Mouse (Mus musculus) stomach, embryonic 14.5 days (tissue): ENCODE measurements around the gene Clec4n. TPM values are rescaled to one million over a fixed set of nuclear protein-coding genes. Genes with fewer than 3 reads are reported as not detected.
"Not testable (repeated sequence)": the region's sequence is repeated elsewhere in the genome, so short reads cannot be mapped to it uniquely, and the experiment has no call there.

Experiments
- ATAC-seq: fragments of 200-750 bp; cut with Nextera tagmentation; 2 replicates; pipeline ENCODE4 v1.8.0; 2017; ENCODE audit warnings: low read depth, moderate TSS enrichment; ENCODE audit not compliant: insufficient number of reproducible peaks, insufficient read depth, low FRiP score
- H3K27ac ChIP-seq: fragments of 300-500 bp; sonication (generic); 2 replicates; pipeline ENCODE4 v1.5.1; 2014; ENCODE audit warnings: mild to moderate bottlenecking, low read length, moderate library complexity, mixed read lengths
- H3K27me3 ChIP-seq: fragments of 300-500 bp; sonication (generic); 2 replicates; pipeline ENCODE4 v1.6.1; 2014; ENCODE audit warnings: low read length, control low read depth, mixed read lengths; ENCODE audit not compliant: control insufficient read depth, insufficient read depth
- H3K36me3 ChIP-seq: fragments of 300-500 bp; sonication (generic); 2 replicates; pipeline ENCODE4 v1.6.1; 2014; ENCODE audit warnings: mild to moderate bottlenecking, control low read depth, low read length, moderate library complexity, mixed read lengths; ENCODE audit not compliant: control insufficient read depth, insufficient read depth
- H3K4me1 ChIP-seq: fragments of 300-500 bp; sonication (generic); 2 replicates; pipeline ENCODE4 v1.6.1; 2014; ENCODE audit warnings: low read length, control low read depth, mixed read lengths; ENCODE audit not compliant: control insufficient read depth, insufficient read depth
- H3K4me2 ChIP-seq: fragments of 300-500 bp; sonication (generic); replicated peaks from 2 replicates; pipeline ENCODE4 v1.6.1; 2014; ENCODE audit warnings: low read depth, low read length, control low read depth
- H3K4me3 ChIP-seq: fragments of 300-500 bp; sonication (generic); 2 replicates; pipeline ENCODE4 v1.5.1; 2014; ENCODE audit warnings: low read depth, low read length, control low read depth
- H3K9ac ChIP-seq: fragments of 300-500 bp; sonication (generic); replicated peaks from 2 replicates; pipeline ENCODE4 v1.6.1; 2014; ENCODE audit warnings: low read depth, mild to moderate bottlenecking, control low read depth, low read length, moderate library complexity, mixed read lengths
- H3K9me3 ChIP-seq: fragments of 300-500 bp; sonication (generic); 2 replicates; pipeline ENCODE4 v1.6.1; 2016; ENCODE audit warnings: low read depth, low read length, control low read depth; ENCODE audit not compliant: control insufficient read depth
- WGBS: fragments of 180-500 bp; shearing (Covaris S2); extraction: QIAGEN DNeasy Blood & Tissue Kit; methylation state at CpG from one replicate; pipeline ENCODE4 v1.1.7; 2014; 5-methylcytosine and 5-hydroxymethylcytosine counted together
- polyA plus RNA-seq: library from polyadenylated mRNA; unstranded; fragments of >200 nt; fragmentation: Nextera tagmentation; extraction: Ambion mirVana; gene quantifications from 2 replicates; pipeline ENCODE4 v1.2.1, GENCODE M21; 2014

The Clec4n gene
- polyA plus RNA-seq: 2.8 and 3.3 TPM in 2 replicates

DNA sequence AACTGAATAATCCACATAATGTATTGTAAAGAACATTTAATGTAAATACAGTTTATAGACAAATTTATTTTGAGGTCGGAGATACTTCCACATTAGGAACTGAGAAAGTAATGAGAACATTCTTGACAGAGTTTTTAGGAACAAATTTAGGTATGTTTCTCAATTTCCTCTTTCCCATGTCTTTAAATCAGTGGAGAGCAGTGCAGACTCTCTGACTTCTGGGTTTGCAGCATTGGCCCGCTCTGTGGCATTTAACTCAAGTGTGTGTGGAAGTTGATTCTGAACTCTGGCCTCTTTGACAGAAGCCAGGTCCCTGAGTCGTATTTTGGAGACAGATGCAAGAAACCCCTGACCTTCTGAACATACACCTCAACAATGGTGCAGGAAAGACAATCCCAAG lies at the start of gene Clec4n:
Gene Clec4n, plus strand, starts transcription at position 200 of the 400 bp plus-strand sequence.
- ATAC-seq: no peak
- no peak within 1 kb of the TSS for H3K4me2 ChIP-seq
- no peaks in the 10 kb centered on the region for H3K9me3 ChIP-seq
- no peaks in the 10 kb centered on the region for H3K36me3 ChIP-seq
- no peaks in the 10 kb centered on the region for H3K4me1 ChIP-seq
- no peak within 1 kb of the TSS for H3K4me3 ChIP-seq
- H3K27ac ChIP-seq: no peak within 1 kb of the TSS
- H3K9ac ChIP-seq: no peak within 1 kb of the TSS
- no peaks in the 10 kb centered on the region for H3K27me3 ChIP-seq
- 61% methylated on average over 3 of the region's 3 CpGs for WGBS

DNA sequence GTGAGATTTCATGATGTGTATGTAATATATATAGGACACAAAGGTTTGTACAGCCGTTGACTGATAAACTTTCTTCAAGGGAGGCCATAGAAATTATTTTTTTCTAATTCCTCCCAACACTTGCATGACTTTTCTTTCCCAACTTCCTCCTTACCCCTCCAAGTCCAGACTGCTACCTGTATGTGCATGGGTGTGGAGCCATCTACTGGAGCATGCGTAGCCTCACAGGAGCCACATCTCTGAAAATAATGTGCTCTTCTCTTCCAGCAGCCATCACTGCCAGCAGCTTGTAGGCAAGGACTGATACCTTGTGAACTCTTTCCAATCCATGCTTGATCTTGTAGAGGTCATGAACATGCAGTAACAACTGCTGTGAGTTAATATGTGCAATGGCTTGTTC lies 44.8 kb upstream of the Clec4n start:
- not testable (repeated sequence) for H3K9ac ChIP-seq, H3K4me1 ChIP-seq, H3K27ac ChIP-seq, H3K4me3 ChIP-seq, H3K27me3 ChIP-seq, H3K9me3 ChIP-seq, H3K4me2 ChIP-seq, H3K36me3 ChIP-seq, ATAC-seq
- 75% methylated on average over 2 of the region's 2 CpGs for WGBS

DNA sequence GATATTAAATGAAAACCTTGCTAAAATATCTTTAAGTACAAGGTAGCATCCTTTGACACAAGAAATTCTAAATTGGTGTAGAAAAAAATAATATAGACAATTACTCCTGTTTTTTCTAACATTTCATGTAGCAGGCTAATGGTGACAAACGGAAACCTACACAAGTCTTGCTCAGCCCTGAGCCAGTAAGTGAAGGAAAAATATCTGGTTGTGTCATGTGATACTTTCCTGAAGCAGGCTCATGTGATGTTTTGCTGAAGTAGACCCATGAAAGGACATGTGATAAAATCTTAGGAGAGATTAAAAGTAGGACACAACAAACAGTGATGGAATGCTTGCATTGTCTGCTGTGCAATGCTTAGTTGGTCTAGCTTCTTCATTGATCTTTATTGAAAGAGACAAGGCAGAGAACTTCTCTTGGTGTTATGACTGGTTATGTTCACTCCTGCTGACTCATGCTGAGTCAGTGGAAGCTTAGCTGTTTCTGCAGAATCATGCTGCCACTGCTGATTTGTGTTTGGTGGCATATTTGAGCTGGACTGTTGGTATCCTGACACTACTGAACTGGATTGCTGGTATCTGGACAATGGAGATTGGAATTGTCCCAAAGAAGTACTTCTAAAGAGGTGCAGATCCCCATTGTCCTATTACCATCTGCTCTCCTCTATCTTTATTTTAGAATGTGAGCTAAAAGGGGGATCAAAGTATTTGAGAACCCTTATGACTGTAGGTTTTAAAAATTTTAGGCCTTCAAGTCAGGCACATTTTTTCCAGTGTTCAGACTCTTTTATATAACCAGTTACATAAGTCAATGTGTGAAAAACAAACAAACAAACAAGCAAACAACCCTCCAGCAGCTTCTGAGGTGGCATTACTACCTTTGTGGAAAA lies 22.2 kb upstream of the Clec4n start:
- ATAC-seq: no peak
- Histone ChIP-seq H3K4me2 (no peak overlapping the region), H3K9ac (no peak overlapping the region), H3K27me3 (no peaks in the 10 kb centered on the region), H3K27ac (no peak overlapping the region), H3K36me3 (no peaks in the 10 kb centered on the region), H3K4me1 (no peaks in the 10 kb centered on the region), H3K4me3 (no peak overlapping the region), H3K9me3 (no peaks in the 10 kb centered on the region)
- 87% methylated on average over 1 of the region's 1 CpGs for whole genome bisulfite sequencing

GRCm38 (mm10) chr6:123208077-123208439 lies 21.6 kb upstream of the Clec4n start:
- not testable (repeated sequence) for H3K27ac ChIP-seq, ATAC-seq, H3K36me3 ChIP-seq, H3K4me2 ChIP-seq, H3K9me3 ChIP-seq, H3K27me3 ChIP-seq, H3K4me3 ChIP-seq, H3K9ac ChIP-seq, H3K4me1 ChIP-seq

DNA sequence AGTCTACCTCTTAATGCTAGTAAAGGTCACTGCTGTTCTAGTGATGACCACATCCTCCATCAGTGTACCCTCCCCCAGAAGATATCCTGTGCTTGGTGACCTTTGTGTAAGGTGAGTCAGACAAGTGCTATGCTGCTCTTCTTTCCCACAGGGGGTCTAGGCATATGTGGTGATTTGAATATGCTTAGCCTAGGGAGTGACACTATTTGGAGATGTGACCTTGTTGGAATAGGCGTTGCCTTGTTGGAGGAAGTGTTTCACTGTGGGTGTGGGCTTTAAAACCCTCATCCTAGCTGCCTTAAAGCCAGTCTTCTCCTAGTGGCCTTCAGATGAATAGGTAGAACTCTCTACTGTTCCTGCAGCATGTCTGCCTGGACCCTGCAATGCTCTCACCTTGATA lies 17.9 kb upstream of the Clec4n start:
- Histone ChIP-seq H3K4me1 (no peaks in the 10 kb centered on the region), H3K4me3 (no peak overlapping the region), H3K9me3 (no peaks in the 10 kb centered on the region), H3K36me3 (no peaks in the 10 kb centered on the region), H3K27me3 (no peaks in the 10 kb centered on the region), H3K4me2 (no peak overlapping the region), H3K27ac (no peak overlapping the region), H3K9ac (no peak overlapping the region)
- no peak for ATAC-seq
- WGBS: 77% methylated on average over 1 of the region's 1 CpGs

GRCm38 (mm10) chr6:123227519-123228166 lies 2.0 kb upstream of the Clec4n start:
- H3K4me3 ChIP-seq: no peak overlapping the region
- no peaks in the 10 kb centered on the region for H3K36me3 ChIP-seq
- H3K4me2 ChIP-seq: no peak overlapping the region
- WGBS: 56% methylated on average over 2 of the region's 2 CpGs
- no peak overlapping the region for H3K9ac ChIP-seq
- H3K27me3 ChIP-seq: no peaks in the 10 kb centered on the region
- H3K9me3 ChIP-seq: no peaks in the 10 kb centered on the region; the same call in 1 of the 2 replicates
- no peaks in the 10 kb centered on the region for H3K4me1 ChIP-seq
- ATAC-seq: no peak
- no peak overlapping the region for H3K27ac ChIP-seq

DNA sequence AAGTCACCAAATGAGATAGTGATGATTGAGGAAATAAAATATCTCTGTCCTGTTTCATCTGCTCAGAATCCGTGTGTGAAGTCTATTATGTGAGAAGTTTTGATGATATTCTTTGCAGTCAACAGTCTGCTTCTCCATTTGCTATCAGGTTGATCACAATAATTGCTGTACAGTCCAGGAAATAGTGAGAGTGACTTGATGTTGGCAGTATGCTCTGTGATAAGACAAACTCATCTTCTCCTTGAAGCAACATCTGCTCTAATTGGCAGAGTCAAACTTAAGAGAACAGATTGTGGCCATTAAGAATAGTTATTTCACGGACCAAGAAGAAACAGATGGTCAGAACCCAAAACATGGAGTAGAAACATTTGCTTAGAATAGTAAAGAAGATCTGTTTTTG lies 1.5 kb downstream of the Clec4n start:
- ATAC-seq: no peak
- H3K27ac ChIP-seq: no peak overlapping the region
- no peak overlapping the region for H3K4me3 ChIP-seq
- H3K36me3 ChIP-seq: no peaks in the 10 kb centered on the region
- no peaks in the 10 kb centered on the region for H3K4me1 ChIP-seq
- H3K9me3 ChIP-seq: no peaks in the 10 kb centered on the region
- H3K4me2 ChIP-seq: no peak overlapping the region
- H3K9ac ChIP-seq: no peak overlapping the region
- 73% methylated on average over 2 of the region's 2 CpGs for WGBS
- H3K27me3 ChIP-seq: no peaks in the 10 kb centered on the region

DNA sequence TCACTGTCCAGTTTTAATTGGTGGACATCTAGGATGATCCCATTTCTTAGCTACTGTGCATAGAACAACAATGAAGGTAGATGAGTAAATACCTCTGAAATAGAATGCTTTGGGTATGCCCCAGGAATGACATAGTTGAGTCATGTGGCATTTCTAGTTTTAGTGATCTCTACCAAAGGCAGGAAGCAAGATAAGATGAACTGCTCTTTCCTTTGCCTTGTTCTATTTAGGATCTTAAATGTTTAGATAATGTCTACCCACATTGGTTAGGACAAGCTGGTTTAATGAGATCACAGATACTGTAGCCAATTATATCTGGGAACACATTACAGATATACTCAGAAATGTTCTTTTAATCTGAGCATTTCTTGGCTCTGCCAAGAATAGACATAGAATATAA lies 7.9 kb downstream of the Clec4n start:
- no peak for ATAC-seq
- Histone ChIP-seq H3K9me3 (no peaks in the 10 kb centered on the region), H3K27me3 (no peaks in the 10 kb centered on the region), H3K27ac (no peak overlapping the region), H3K4me2 (no peak overlapping the region), H3K4me1 (no peaks in the 10 kb centered on the region), H3K36me3 (no peaks in the 10 kb centered on the region), H3K9ac (no peak overlapping the region), H3K4me3 (no peak overlapping the region)
